Mouse (Mus musculus) left cerebral cortex, adult 2 months (tissue): ENCODE measurements around the gene Drc3. TPM values are rescaled to one million over a fixed set of nuclear protein-coding genes. Genes with fewer than 3 reads are reported as not detected.

ENCODE experiments used
- DNase-seq, 2 experiments: peaks; one replicate each; pipeline ENCODE4 v3.0.0; 2021 to 2022; ENCODE audit warnings: low spot score in 2 of 2, mixed read lengths in 1 of 2; ENCODE audit errors: extremely low spot score in 1 of 2
- H3K27ac ChIP-seq: fragments of 200-600 bp; 2 replicates; pipeline ENCODE4 v1.8.1; 2022
- H3K4me3 ChIP-seq: fragments of 200-600 bp; 2 replicates; pipeline ENCODE4 v1.8.1; 2022
- CTCF ChIP-seq: fragments of 200-600 bp; IDR thresholded peaks from 2 replicates; pipeline ENCODE4 v1.8.1; 2022; ENCODE audit warnings: antibody characterized with exemption, mild to moderate bottlenecking, moderate library complexity
- intact Hi-C: fragments of 180-260 bp; cut with DNase I; formaldehyde crosslinking; loops from one replicate; pipeline ENCODE4 v1.15.1; 2025
- total RNA-seq, 2 experiments: library from RNA; stranded (reverse); gene quantifications; 2 replicates each; pipeline ENCODE4 v1.2.3; 2021

The Drc3 gene
- total RNA-seq, 2 experiments from 2014 or later, result 11.7 to 12.5 TPM

DNA sequence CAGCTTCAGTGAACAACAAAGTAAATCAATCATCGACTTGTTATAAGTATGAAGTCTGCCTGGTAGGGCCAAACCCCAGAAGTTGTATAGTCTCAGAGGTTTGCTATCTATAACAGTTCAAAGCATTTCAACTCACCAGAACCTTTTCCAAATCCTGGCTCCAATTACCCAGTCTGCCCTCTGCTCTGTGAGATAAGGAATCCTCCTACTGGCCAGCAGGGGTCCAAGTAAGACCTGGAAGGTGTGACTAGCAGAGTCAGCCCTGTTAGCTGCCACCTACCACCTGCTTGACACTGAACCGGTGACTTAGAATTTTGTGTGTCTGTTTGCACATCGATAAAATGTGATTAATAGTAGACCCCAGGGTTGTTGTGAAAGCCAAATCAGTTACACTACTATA lies 14.1 kb downstream of the Drc3 start:
- TF ChIP-seq CTCF, result no peak; the same call in 1 of the 2 replicates

DNA sequence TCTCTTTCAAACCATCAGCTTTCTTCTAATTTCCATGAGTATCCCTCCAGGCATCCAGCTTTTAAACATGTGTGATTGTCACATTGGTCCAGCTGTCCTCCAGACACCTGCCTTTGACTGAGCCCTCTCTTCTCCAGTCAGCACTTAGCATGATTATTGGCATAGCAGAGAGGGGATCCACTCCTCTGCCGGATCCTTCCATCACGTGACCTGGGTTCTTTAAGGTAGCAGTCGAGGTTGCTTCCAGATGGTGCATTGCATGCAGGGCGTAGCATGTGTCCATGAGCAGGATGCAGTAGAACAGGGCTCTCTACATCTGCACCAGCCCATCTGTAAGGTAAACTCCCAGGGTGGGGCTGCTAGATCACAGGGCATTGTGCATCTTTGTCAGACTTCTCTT lies 15.8 kb downstream of the Drc3 start:
- Histone ChIP-seq H3K27ac (no peak overlapping the region), H3K4me3 (no peak overlapping the region)
- no peak for TF ChIP-seq CTCF
- intact Hi-C loops, result no loop called here
- no peak for DNase-seq

More for the DNA sequence above, 14.1 kb downstream of the Drc3 start:
- DNase-seq, result no peak
- intact Hi-C loops, result no loop called here
- Histone ChIP-seq H3K27ac (no peak overlapping the region), H3K4me3 (no peak overlapping the region)

DNA sequence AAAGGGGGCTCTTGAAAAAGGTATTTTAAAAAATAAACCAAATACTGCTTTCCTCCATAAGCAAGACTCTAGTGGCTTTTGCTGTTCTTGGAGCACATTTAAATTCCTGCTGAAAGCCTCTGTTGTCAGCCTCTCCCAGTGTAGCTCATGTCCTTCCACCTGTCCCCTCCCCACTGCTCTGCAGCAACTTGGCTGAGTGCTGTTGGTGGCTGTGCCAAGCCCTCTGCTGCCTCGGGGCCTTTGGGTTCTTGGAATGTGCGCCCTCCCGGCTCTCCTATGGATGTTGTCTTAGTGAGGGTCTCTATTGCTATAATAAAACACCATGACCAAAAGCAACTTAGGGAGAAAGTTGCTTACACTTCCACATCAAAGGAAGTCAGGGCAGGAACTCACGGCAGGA lies 16.3 kb downstream of the Drc3 start:
- intact Hi-C loops, result no loop called here
- no peak for DNase-seq

DNA sequence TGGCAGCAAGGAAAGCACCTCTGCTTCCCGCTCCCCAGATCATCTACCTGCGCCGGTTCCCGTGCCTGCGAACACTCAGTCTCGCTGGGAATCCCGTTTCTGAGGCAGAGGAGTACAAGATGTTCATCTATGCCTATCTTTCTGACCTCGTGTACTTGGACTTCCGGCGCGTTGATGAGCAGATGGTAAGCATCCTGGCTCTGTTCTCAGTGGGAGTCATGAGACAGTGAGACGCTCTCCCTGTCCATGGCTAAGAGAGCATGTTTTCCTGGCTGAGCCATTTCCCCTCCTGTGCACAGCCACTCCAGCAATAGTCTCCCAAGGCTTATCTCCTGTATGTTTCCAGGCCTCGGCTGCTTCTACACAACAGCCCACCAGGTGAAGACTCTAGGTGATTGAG lies 17.3 kb downstream of the Drc3 start:
- no peak for TF ChIP-seq CTCF
- DNase-seq, result no peak
- intact Hi-C loops, result no loop called here
- Histone ChIP-seq H3K4me3 (no peak overlapping the region), H3K27ac (no peak overlapping the region)

More for the DNA sequence above, 16.3 kb downstream of the Drc3 start:
- Histone ChIP-seq H3K27ac (no peak overlapping the region), H3K4me3 (no peak overlapping the region)
- TF ChIP-seq CTCF, result no peak

DNA sequence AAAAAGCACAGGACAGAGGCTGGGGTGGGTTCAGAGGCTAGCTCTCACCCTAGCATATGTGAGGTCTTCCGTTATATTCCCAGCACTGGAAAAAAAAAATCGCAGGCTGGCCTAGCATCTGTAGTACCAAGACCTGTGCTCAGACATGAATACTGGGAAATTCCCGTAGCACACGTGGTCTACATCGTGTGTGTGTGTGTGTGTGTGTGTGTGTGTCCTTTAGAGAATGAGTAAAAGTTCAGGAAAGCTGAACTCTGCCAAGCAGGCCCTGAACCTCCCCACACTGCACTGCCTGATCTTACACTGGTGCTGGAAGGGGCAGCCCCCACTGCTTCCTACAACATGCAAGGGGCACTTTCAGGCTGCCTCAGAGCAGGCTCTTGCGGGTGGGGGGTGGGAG lies 21.4 kb downstream of the Drc3 start:
- H3K27ac ChIP-seq, result no peak overlapping the region
- no peak for TF ChIP-seq CTCF
- intact Hi-C loops, result no loop called here
- no peak for DNase-seq
- H3K4me3 ChIP-seq, result no peak overlapping the region

DNA sequence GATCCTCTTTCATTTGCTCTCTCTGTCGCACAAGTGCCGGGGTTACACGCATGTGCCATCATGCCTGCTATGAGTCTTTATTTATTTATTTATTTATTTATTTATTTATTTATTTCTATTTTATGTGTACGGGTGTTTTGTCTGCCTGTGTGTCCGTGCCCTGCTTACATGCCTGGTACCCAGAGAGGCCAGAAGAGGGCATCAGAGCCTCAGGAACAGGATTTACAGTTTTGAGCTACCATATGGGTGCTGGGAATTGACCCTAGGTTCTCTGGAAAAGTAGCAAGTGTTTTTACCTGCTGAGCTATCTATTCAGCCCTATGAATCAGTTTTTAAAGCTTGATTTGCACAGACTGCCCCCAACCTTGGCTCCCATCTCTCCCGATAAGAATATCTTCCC lies 30.4 kb downstream of the Drc3 start:
- Histone ChIP-seq H3K4me3 (no peak overlapping the region), H3K27ac (no peak overlapping the region; the same call in 1 of the 2 replicates)
- TF ChIP-seq CTCF, result no peak; the same call in 1 of the 2 replicates
- no peak for DNase-seq
- intact Hi-C loops, result no loop called here

DNA sequence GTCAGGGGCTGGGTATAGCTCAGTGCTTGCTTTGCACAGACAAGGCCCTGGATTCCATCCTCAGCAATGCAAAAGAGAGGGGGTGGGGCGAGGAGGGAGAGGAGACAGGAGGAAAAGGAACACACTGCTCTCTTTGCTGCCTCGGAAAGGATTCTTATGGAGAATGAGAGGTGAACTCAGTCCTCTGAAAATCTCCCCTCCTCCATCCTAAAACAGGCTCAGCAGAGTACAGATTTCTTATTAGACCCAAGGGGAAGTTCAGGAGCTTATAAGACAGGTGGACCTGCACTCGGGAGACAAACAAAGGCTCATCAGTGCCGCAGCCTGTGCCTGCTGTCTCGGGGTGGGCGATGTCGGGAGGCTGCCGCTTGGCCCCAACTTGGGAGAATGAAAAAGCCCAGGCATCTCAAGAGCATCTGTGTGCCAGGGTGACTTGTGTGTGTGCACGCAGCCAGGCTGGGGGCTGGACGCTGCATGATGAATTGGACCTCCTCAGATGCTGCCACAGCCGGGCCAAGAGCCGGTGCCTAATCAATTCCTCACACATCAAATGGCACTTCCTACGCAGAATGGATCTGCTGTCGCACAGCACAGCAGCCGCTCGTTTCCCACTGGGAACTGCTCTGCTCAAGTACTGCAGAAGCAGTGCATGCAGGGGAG lies 31.8 kb downstream of the Drc3 start:
- peak; percentile 57 to 70 for DNase-seq
- peak overlapping the region; percentile 24; the same call in 1 of the 2 replicates for H3K4me3 ChIP-seq
- intact Hi-C loops, result loop anchor here (1.0 kb wide), 1 partner anchor 12 kb away; no protein-coding TSS in a partner anchor
- TF ChIP-seq CTCF, result no peak
- peak overlapping the region; percentile 79 for H3K27ac ChIP-seq

DNA sequence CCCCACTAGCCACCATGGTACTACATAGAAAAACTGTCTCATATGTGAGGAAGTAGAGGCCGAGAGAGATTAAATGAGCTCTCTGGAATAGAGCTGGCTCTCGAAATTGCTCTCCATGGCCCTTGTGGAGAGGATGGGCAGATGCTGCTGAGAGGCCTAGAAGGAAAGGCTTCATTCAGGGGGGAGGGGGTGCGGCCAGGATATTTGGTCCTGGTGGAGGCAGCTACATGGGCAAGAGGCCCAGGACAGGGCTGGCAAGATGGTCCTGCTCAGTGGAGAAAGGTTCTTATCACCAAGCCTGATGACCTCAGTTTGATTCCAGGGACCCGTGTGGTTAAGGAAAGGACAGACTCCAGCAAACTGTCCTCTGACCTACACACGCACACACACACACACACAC lies 32.8 kb downstream of the Drc3 start:
- no peak for DNase-seq
- H3K27ac ChIP-seq, result no peak overlapping the region
- H3K4me3 ChIP-seq, result no peak overlapping the region
- TF ChIP-seq CTCF, result no peak
- intact Hi-C loops, result loop anchor here (1.0 kb wide), 1 partner anchor 11 kb away; no protein-coding TSS in a partner anchor

DNA sequence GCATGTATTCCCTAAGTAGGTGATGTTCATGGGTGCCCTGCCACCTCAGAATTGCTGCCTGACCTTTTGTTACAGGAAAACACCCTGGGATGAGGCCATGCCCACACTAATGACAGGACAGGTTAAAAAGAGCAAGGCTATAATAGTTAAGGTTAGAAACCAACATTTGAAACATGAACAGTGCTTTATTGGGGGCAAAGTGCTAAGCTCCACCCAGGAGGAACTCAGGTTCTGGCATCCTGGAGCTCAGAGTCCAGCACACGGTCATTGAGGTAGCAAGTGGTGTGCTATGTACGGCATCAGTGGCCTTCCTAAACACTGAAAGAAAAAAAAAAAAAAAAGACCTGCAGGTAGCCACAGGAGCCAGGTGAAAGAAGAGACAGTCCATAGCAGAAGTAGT lies 34.8 kb downstream of the Drc3 start:
- DNase-seq, result no peak
- no peak overlapping the region for H3K4me3 ChIP-seq
- intact Hi-C loops, result no loop called here
- H3K27ac ChIP-seq, result no peak overlapping the region
- no peak for TF ChIP-seq CTCF

DNA sequence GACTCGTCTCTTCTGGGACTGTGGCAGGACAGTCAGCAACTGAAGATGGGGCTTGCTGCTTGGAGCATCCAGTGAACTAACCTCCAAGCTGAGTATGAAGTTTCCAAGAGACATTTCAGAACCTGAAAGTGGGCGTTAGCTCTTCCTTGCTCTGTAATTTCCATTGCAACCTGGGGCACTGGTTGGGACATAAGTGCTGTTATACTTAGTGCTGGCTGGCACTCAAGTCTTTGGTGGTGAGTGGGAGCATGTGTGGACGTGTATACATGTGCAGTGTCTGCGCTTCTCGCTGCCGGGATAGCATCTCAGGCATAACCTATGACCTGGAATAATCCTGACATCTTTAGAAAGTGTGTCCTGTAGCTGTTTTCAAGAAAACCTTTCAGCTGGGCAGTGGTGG lies 38.2 kb downstream of the Drc3 start:
- H3K4me3 ChIP-seq, result no peak overlapping the region
- no peak for DNase-seq
- H3K27ac ChIP-seq, result no peak overlapping the region
- intact Hi-C loops, result no loop called here
- no peak for TF ChIP-seq CTCF

DNA sequence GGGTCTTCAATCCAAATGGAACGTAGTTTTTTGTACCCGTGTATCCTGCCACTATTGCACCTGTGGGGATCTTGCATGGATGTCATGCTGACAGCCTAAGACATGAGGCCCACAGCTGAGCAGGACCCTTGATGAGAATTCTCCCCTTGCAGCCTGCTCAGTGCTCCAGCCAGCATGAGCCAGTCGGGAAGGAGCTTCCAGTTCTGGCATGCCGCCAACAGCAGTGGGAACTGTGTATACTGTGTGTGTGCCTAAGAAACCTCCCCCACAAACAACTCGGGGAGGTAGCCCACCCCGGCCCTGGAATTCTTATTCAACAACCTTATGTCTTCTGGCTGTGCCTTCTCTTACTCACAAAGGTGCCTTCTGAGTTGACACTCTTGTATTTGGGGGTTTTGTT lies 43.4 kb downstream of the Drc3 start:
- intact Hi-C loops, result no loop called here
- peak in 1 of 2 experiments; percentile 29 for DNase-seq
- TF ChIP-seq CTCF, result no peak
- no peak overlapping the region for H3K4me3 ChIP-seq
- H3K27ac ChIP-seq, result peak overlapping the region; percentile 73

DNA sequence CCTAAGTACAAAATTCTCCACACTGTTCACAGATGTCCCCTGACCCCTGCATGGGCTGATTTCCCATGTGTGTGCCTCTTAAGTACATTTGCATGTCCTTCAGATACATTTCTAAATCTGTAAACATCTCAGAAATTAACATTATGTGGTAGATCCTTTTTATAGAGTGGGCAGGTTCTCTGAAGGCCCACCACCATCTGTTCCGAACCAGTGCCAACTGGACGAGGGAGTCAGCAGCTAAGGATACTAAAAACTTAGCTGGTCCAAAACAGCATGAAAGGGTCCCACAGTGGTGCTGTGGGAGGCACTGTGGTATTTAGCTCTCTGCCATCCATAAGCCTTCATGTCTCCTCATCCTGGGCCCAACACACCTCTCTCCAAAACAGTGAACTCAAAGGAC lies 44.0 kb downstream of the Drc3 start:
- intact Hi-C loops, result loop anchor here (1.0 kb wide), 1 partner anchor 12 kb away; no protein-coding TSS in a partner anchor
- DNase-seq, result peak in 1 of 2 experiments; percentile 61
- peak overlapping the region; percentile 73 for H3K27ac ChIP-seq
- no peak overlapping the region for H3K4me3 ChIP-seq
- no peak for TF ChIP-seq CTCF

DNA sequence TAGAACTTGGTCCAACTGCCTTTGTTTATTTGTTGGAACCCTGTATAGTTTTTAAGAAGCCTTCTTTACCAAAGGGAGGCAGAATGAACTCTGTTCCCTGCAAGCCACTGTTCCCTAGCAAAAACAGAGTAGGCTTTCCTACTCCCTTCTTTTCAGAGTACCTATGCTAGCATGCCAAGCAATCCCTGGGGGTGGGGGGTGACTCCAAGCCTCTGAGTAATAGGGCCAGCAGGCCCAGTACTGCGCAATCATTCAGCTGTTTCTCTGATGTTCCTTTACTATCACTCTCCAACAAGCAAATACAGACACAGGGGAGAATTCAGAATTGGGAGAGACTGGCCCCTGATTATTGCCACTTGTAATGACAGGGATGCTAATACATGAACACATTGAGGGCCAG lies 53.5 kb downstream of the Drc3 start:
- TF ChIP-seq CTCF, result no peak
- DNase-seq, result no peak
- H3K4me3 ChIP-seq, result no peak overlapping the region
- intact Hi-C loops, result no loop called here
- no peak overlapping the region for H3K27ac ChIP-seq
